In the genomic region with DNA sequence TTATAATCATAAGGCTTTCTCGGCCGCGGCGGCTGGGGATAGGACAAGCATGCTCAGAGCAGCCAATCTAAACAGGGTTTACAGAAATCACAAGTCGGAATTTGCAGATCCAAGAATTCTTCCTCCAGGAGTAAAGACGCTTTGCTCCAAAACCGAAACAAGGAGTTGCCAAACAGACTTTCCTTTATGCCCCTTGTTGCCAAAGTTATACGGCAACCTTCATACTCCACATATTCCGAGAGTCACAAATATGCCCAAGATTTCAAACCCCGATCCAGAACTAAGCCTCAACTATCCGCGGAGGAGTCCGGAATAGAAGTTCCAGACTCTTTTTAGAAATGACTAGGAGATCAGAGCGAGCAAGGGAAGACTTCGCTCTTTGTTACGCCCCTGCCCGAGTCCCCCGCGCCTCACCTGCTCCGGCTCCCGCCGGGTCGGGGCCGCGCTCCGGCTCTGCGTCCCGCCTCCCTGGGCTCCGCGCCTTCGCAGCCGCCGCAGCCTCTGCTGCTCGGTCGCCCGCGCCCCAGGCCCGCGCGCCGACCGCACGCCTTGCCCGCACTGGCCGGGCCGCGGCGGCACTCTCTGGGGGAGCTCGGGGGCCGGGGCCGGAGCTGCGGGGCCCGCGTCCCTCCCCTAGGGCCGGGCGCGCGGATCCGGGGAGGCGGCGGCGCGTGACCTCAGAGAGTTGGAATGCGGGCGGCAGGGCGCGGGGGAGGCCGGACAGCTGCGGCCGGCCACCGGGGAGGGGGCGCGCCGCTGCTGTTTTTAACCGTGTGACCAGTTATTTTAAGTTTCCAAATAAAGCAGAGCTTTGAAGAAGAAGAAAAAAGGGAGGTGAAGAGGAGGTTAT, we compare ENCODE assay signal across 8 mouse cellular contexts. TPM values are rescaled to one million over a fixed set of nuclear protein-coding genes. Genes with fewer than 3 reads are reported as not detected.
A peak's percentile ranks its signal among the peaks of the same experiment; 100 is the strongest.
DNase-seq lines count a peak whose midpoint lies in the region; ATAC-seq and TF ChIP-seq lines count a peak whose summit lies in the region.

A gene (minus strand): TSS at position 455 of the 850 bp plus-strand sequence.

- H3K9ac ChIP-seq in ES-E14 (ENCODE audit: insufficient read depth, low read depth, low read length, poor library complexity, severe bottlenecking): peak within 1 kb of the TSS; percentile 94
- peak within 1 kb of the TSS; percentile 87 for H3K9ac ChIP-seq in heart, embryonic 16.5 days (ENCODE audit: low read length)

- peak within 1 kb of the TSS; percentile 76 for H3K4me2 ChIP-seq in heart, embryonic 16.5 days (ENCODE audit: low read depth, low read length)

- peaks cover 30% of the 10 kb centered on the region for H3K27me3 ChIP-seq in forebrain, embryonic 10.5 days (ENCODE audit: poor library complexity, severe bottlenecking)
- H3K27me3 ChIP-seq in heart, embryonic 16.5 days (ENCODE audit: control insufficient read depth, insufficient read depth, low read length): no peaks in the 10 kb centered on the region
- no peaks in the 10 kb centered on the region for H3K27me3 ChIP-seq in testis, adult 2 months (ENCODE audit: control insufficient read depth, insufficient read depth, low read length)

- peak; percentile 40 for DNase-seq in ES-E14 (ENCODE audit: low read depth, low spot score)
- DNase-seq in adrenal gland, postnatal 10 days: peak; percentile 82
- DNase-seq in forebrain, embryonic 10.5 days (ENCODE audit: extremely low spot score, low spot score): peak; percentile 58
- DNase-seq in kidney, postnatal 25 days: peak; percentile 77 to 86
- DNase-seq in c-Kit-positive CD71-positive TER-119-positive erythroid progenitor cells, embryonic 14.5 days (ENCODE audit: low spot score): no peak

- no peak within 1 kb of the TSS for H3K27ac ChIP-seq in ES-E14 (ENCODE audit: insufficient read depth, low read depth, low read length, poor library complexity, severe bottlenecking)
- H3K27ac ChIP-seq in forebrain, embryonic 10.5 days: peak within 1 kb of the TSS; percentile 96
- H3K27ac ChIP-seq in heart, embryonic 16.5 days (ENCODE audit: low read length): peak within 1 kb of the TSS; percentile 91
- H3K27ac ChIP-seq in macrophage: no peak within 1 kb of the TSS
- H3K27ac ChIP-seq in testis, adult 2 months (ENCODE audit: control insufficient read depth, insufficient read depth, low read depth, low read length): peak within 1 kb of the TSS; percentile 2

- no peaks in the 10 kb centered on the region for H3K9me3 ChIP-seq in ES-E14 (ENCODE audit: control insufficient read depth, insufficient read depth, low read depth, low read length)
- no peaks in the 10 kb centered on the region for H3K9me3 ChIP-seq in forebrain, embryonic 10.5 days
- no peaks in the 10 kb centered on the region for H3K9me3 ChIP-seq in heart, embryonic 16.5 days (replicated peaks; ENCODE audit: control insufficient read depth, low read length)

- ATAC-seq in heart, embryonic 16.5 days (replicated peaks; ENCODE audit: extremely low read depth, insufficient read depth, low FRiP score): peak; percentile 85

- in situ Hi-C loops in ES-E14 (cut with MboI; ENCODE audit: low sequenced_read_pairs in 2 of 2, unreplicated experiment in 2 of 2): no loop called here

- H3K36me3 ChIP-seq in ES-E14 (ENCODE audit: control insufficient read depth, insufficient read depth, low read length, poor library complexity, severe bottlenecking) (no peaks in the 10 kb centered on the region), macrophage (ENCODE audit: inconsistent target) (no peaks in the 10 kb centered on the region)
- H3K36me3 ChIP-seq in forebrain, embryonic 10.5 days (replicated peaks): peaks cover 11% of the 10 kb centered on the region; the same call in 1 of the 2 replicates
- H3K36me3 ChIP-seq in heart, embryonic 16.5 days (ENCODE audit: control insufficient read depth, insufficient read depth): no peaks in the 10 kb centered on the region
- no peaks in the 10 kb centered on the region for H3K36me3 ChIP-seq in testis, adult 2 months (ENCODE audit: control insufficient read depth, insufficient read depth, low read length)

- under 1% methylated on average over 75 of the region's 75 CpGs for WGBS in forebrain, embryonic 10.5 days
- WGBS in heart, embryonic 16.5 days: under 1% methylated on average over 74 of the region's 75 CpGs
- WGBS in macrophage (ENCODE audit: missing documents): 3% methylated on average over 58 of the region's 75 CpGs

- TF ChIP-seq POLR2A in testis, adult 2 months (IDR thresholded peaks at IDR 0.05; ENCODE audit: control insufficient read depth, low read depth, low read length): no peak

- no peaks in the 10 kb centered on the region for H3K79me2 ChIP-seq in macrophage (ENCODE audit: inconsistent target)

- peaks cover 5 to 6% of the 10 kb centered on the region in 2 experiments; a peak in 3 of 4 replicates for H3K4me1 ChIP-seq in ES-E14 (ENCODE audit: control insufficient read depth in 2 of 2, insufficient read depth in 2 of 2, low read length in 2 of 2, poor library complexity in 1 of 2)
- peaks cover 45% of the 10 kb centered on the region for H3K4me1 ChIP-seq in forebrain, embryonic 10.5 days
- H3K4me1 ChIP-seq in heart, embryonic 16.5 days (ENCODE audit: control insufficient read depth, insufficient read depth, low read length): peaks cover 27% of the 10 kb centered on the region
- H3K4me1 ChIP-seq in testis, adult 2 months (ENCODE audit: control insufficient read depth, insufficient read depth, low read length): peaks cover 19% of the 10 kb centered on the region

- no peak for TF ChIP-seq CTCF in testis, adult 2 months (IDR thresholded peaks at IDR 0.05; ENCODE audit: control insufficient read depth, insufficient read depth, insufficient replicate concordance, low read depth, low read length)

- peak within 1 kb of the TSS; percentile 83 to 90 for H3K4me3 ChIP-seq in ES-E14 (ENCODE audit: insufficient read depth in 1 of 2, low read depth in 1 of 2, low read length in 2 of 2, poor library complexity in 1 of 2, severe bottlenecking in 1 of 2)
- peak within 1 kb of the TSS; percentile 90 for H3K4me3 ChIP-seq in forebrain, embryonic 10.5 days
- peak within 1 kb of the TSS; percentile 74 for H3K4me3 ChIP-seq in heart, embryonic 16.5 days (ENCODE audit: low read length)
- H3K4me3 ChIP-seq in macrophage (ENCODE audit: inconsistent target): peak within 1 kb of the TSS; percentile 37
- H3K4me3 ChIP-seq in testis, adult 2 months (ENCODE audit: control insufficient read depth, low read depth, low read length): peak within 1 kb of the TSS; percentile 60

TF ChIP-seq in ES-E14, 5 proteins besides CTCF, POLR2A, EP300 and RAD21:
- TF ChIP-seq MAFK (IDR thresholded peaks at IDR 0.05; ENCODE audit: insufficient read depth, low read depth, low read length) (no peak), CHD2 (IDR thresholded peaks at IDR 0.05; ENCODE audit: low read depth, low read length) (no peak)

RNA-seq across cellular contexts. Expression of the gene that starts here (rescaled TPM):
- total RNA-seq in ES-E14 (2012; rRNA removed): 9.1 and 10.4 TPM in 2 replicates
- total RNA-seq in adrenal gland, postnatal 10 days (2021): 10 to 100 TPM; 17.5 to 22.7 TPM
- 7.4 TPM in 2 replicates for polyA plus RNA-seq in forebrain, embryonic 10.5 days (2016; fragmentation: Nextera tagmentation; extraction: Ambion mirVana)
- polyA plus RNA-seq in heart, embryonic 16.5 days (2015; fragmentation: Nextera tagmentation; extraction: Ambion mirVana): 8.6 and 10.5 TPM in 2 replicates
- 10 to 100 TPM in 13 of 26 experiments, 1 to 10 TPM in 13; 1.2 to 30.7 (median 10.5) TPM for total RNA-seq in macrophage (2018; cell fraction: chromatin; rRNA removed)
- total RNA-seq in macrophage (2018; cell fraction: cytosol; rRNA removed): 10 to 100 TPM in 8 of 26 experiments, 1 to 10 TPM in 18; 2.0 to 11.2 (median 5.4) TPM
- 10 to 100 TPM in 9 of 26 experiments, 1 to 10 TPM in 17; 2.9 to 25.7 (median 8.0) TPM for total RNA-seq in macrophage (2018; cell fraction: nucleus; rRNA removed)
- polyA plus RNA-seq in macrophage (2018): 5.1 to 9.5 TPM (median 6.2 TPM) in 3 replicates
- polyA plus RNA-seq in testis, adult 2 months (2012; rRNA removed): 10.9 TPM in 2 replicates

Comparison
In these comparisons a context has a peak if more than half of its experiments do, and no peak if none do; other contexts are left out.
1. H3K27ac ChIP-seq: peak in forebrain, embryonic 10.5 days (single experiment), heart, embryonic 16.5 days (single experiment) and testis, adult 2 months (single experiment); none in ES-E14 (single experiment) and macrophage (single experiment).
2. H3K4me3 ChIP-seq: peak in every context shown above with its lines; median percentile 90 in forebrain, embryonic 10.5 days; 86 in ES-E14; 74 in heart, embryonic 16.5 days; 60 in testis, adult 2 months; 37 in macrophage.